Mouse (Mus musculus) gastrocnemius, postnatal 14 days (tissue): ENCODE measurements around the gene Plb1. TPM values are rescaled to one million over a fixed set of nuclear protein-coding genes. Genes with fewer than 3 reads are reported as not detected.

Source experiments
- DNase-seq: peaks from one replicate; pipeline ENCODE4 v3.0.0; 2021; ENCODE audit warnings: mixed read lengths
- intact Hi-C: fragments of 180-260 bp; cut with DNase I; formaldehyde crosslinking; loops from one replicate; pipeline ENCODE4 v1.15.1; 2025; ENCODE audit warnings: low total_unique reads
- total RNA-seq, 2 experiments: library from RNA; stranded (reverse); gene quantifications; 2 replicates each; pipeline ENCODE4 v1.2.3; 2021

Gene Plb1
- total RNA-seq, 2 experiments from 2014 or later, result 3.3 to 4.0 TPM

DNA sequence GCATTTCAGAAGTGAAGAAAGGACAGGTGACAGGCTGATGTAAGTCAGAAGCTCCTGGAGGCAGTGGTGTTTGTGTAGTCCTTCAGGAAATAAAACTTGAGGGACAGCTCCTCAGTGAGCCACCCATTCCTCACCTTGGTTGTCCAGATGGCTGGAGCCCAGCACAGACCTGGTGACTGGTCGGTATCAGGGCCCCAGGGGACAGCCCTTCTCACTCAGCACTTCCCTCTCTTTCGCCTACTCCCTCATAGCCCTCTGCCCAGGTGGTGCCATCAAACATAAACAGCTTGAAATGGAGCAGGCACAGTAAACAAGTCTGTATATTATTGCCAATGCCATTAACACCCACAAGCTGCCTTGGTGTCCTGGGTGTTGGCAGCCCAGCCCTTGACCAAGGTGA lies 8.2 kb downstream of the Plb1 start:
- DNase-seq, result no peak
- intact Hi-C loops, result no loop called here

DNA sequence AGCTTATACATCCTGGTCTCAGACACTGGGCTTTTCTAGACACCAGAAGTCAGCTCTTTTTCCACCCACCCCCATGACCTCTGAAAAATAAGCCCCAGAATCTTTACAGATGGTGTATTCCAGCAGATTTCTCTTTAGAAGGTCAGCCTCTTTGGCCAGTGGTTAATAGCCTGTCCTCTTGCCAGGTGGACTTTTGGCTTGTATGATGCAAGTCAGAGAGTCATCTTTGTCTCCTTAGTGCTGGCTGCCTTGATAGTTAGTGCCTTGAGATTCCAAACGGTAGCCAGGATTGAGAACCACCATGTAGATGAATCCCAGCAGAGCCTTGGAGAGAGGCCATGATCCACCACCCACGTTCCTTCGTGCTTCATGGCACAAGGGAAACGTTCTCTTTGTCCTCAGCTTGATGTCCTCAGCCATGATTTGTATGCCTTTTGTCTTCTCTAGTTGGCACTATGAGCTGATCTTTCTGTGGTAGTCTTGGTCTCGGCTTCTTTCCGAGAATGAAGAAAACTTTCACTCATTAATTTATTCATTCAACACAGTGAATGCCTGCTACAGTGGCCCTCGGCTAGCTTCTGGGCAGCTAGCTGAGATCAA lies 10.9 kb downstream of the Plb1 start:
- intact Hi-C loops, result no loop called here
- no peak for DNase-seq

GRCm38 (mm10) chr5:32245385-32245784 lies 12.9 kb downstream of the Plb1 start:
- DNase-seq, result no peak
- intact Hi-C loops, result no loop called here

DNA sequence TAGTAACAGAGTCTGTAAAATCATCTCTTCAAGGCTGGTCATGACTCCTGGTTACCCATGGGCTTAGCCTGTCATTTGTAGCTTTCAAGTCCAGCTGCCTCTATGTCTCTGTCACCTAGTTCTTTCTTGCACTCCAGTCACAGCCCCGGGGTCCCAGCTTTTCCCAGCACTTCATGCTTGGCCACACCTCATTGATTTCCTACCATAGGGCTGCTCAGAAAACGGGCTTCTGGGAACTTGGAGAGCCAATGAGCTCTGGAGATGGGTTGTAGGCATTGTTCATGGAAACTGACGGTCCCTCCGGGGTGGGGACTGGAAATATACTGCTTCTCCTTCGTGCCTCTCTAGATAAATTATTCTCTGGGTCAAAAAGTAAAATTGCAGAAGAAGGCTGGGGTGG lies 28.2 kb downstream of the Plb1 start:
- intact Hi-C loops, result no loop called here
- DNase-seq, result no peak

- intact Hi-C loops, result no loop called here
- no peak for DNase-seq
Measured at GRCm38 (mm10) chr5:32261251-32261650, 28.7 kb downstream of the Plb1 start.

DNA sequence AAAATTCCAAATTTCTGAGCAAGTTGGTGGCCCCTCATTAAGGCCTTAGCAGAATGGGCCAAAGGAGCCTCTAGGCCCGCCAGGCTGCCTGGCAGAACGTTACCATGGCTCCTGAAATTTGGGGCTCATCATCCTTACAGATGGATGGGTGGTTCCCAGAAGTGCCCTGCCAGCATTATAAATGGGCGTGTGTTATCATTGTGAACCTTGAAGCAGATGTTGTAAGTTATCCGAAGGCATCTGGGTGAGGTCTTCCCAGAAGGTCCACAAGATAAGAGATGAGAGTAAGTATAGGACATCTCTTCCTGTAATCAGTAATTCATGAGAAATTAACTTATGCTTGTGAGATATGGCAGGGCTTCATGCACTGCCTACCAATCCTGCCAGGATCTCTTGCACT lies 30.0 kb downstream of the Plb1 start:
- no peak for DNase-seq
- intact Hi-C loops, result no loop called here

- DNase-seq, result peak; percentile 18
- intact Hi-C loops, result no loop called here
Measured at GRCm38 (mm10) chr5:32272502-32272901, 40.0 kb downstream of the Plb1 start.

- intact Hi-C loops, result no loop called here
- no peak for DNase-seq
Measured at GRCm38 (mm10) chr5:32278000-32278694, 45.6 kb downstream of the Plb1 start.

DNA sequence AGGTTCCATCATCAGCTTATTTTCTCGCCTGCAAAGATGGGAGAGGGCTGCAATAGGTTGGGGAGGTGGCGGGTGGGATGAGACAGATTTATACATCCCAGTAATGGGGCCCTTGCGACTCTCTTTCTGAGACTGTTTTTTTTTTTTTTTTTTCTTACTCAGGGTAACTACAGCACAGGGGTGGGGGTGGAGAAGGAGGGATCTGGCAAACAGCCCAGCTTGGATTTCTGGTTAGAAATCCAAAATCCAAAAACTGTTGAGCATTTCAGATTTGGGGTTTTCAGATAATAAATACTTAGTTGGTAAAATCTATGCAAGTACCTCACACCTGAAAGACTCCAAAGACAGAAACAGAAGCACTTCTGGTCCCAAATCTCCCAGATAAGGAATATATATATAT lies 47.6 kb downstream of the Plb1 start:
- intact Hi-C loops, result no loop called here
- no peak for DNase-seq

GRCm38 (mm10) chr5:32282345-32282744 lies 49.8 kb downstream of the Plb1 start:
- intact Hi-C loops, result no loop called here

DNA sequence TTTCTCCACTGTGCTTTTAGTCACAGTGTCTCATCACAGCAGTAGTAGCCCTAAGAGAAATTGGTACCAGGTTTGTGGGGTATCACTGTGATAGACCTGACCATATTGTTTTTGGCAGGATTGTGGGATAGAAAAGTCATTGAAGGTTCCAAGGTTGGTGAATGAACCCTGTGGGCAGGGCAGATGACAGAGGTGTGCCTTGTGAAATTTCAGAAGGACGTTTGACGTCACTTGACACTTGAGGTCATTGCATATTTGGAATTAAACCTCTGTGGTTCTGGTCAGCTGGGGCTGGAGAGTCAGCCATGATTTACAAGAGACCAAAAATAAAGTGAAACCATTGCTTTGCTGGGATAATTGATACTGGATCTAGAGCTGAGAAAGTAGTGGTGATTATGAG lies 50.9 kb downstream of the Plb1 start:
- intact Hi-C loops, result no loop called here

More at GRCm38 (mm10) chr5:32282345-32282744, 49.8 kb downstream of the Plb1 start:
- no peak for DNase-seq

GRCm38 (mm10) chr5:32286315-32286714 lies 53.8 kb downstream of the Plb1 start:
- no peak for DNase-seq
- intact Hi-C loops, result no loop called here

More for the DNA sequence above, 50.9 kb downstream of the Plb1 start:
- DNase-seq, result no peak

GRCm38 (mm10) chr5:32288021-32288420 lies 55.5 kb downstream of the Plb1 start:
- no peak for DNase-seq
- intact Hi-C loops, result no loop called here

- no peak for DNase-seq
- intact Hi-C loops, result no loop called here
Measured at GRCm38 (mm10) chr5:32291316-32291715, 58.8 kb downstream of the Plb1 start.

DNA sequence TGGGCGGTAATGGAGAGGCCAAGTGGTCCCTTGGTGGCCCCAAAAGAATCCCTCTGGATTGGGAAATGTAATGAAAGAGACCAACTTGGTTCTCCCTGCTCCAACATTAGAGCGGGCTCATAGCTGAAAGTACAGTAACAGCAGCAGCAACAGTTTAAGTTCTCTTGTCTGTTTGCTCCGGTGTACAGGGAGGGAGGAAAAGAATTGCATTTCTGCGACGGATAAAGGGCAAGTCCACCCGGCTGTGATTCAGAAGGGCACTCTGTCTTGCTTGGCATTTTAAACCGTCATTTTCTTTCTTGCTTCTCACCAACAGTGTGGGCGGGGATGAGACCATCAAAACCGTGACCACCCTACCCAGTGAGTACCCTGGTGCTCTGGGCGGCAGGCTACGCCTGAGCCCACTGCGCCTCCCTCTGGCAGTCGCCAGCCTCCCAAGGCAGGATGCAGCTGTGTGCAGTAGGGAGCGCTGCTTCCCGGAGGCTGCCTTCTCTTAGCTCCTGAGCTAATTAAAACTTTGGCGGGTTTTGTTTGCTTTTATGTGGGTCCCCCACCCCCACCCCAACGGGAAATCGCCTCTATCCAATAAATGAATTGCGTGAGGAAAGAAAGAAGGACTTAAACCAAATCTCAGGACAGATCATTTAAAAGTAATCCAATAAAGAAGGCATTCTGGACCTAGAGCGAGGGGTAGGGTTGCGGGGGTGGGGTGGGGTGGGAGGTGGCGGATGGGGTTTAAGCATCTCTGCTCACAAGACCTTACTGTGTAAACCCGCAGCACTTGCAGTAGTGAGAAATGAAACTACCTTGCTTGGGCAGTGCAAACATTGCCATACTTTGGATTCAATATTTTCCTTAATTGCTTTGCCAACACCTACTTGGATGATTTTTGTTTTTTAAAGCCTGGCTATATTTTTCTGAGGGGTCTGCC lies 70.7 kb downstream of the Plb1 start:
- intact Hi-C loops, result no loop called here
- DNase-seq, result peak; percentile 53

- intact Hi-C loops, result no loop called here
- DNase-seq, result no peak
Measured at GRCm38 (mm10) chr5:32307106-32307505, 74.6 kb downstream of the Plb1 start.

DNA sequence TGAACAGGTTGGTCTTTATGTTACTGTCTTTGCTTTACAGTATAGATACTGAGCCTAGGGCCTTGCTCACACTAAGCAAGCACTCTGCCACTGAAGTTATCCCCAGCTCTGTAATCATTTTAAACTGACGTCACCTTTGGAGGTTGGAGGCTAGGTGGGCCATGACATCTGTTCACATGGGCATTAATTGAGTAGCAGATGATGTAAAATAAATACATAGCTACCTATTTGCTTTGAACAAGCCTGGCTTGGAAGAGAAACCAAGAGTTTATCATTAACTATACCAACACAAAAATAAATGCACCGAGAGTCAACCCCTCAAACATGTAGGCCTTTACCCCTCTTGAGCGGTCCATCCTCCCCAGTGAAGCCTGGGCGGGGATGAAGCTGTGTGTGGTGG lies 76.1 kb downstream of the Plb1 start:
- intact Hi-C loops, result no loop called here
- no peak for DNase-seq

- intact Hi-C loops, result no loop called here
- no peak for DNase-seq
Measured at GRCm38 (mm10) chr5:32309714-32310113, 77.2 kb downstream of the Plb1 start.

DNA sequence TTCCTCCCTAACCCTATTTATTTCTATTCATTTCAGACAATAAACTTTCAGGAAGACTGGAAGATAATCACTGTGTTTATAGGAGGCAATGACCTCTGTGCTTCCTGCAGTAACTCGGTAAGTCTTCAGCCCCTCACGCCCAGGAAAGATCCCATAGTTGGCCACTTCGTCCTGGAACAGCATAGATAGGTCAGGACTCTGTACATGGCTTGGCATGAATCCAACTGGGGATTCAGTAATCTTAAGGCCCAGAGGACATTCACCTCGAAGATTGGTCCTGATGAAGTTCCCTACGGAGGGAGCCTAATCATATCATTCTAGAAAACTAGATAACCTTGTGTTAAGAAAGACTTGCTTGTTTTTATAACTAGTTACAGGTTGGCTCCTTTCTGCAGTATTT lies 78.3 kb downstream of the Plb1 start:
- intact Hi-C loops, result no loop called here
- no peak for DNase-seq

DNA sequence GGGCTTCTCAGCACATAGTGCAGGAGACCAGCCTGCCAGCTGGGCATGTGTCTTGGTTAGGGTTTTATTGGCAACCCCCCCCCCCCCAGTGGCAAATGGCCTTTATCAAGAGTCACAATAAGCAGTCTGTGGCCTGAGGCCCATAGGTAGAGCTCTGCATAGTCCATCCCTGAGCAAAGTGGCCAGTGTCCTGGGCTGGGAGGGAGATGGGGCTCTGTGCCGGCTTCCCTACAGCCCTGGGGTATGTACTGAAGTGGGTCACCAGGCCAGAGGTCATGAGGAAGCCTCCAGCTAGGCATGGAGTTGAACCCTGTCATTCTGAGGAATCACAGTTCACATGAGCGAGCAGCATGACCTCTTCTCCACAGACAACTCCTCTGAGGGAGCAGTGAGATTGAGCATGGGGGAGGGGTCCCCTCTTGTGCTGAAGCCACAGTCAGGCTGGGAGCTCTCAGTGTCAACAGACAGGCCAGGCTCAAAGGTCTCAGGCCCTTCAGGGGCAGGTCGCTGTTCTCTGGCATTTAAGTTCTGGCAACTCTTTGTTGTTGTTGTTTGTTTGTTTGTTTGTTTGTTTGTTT lies 79.2 kb downstream of the Plb1 start:
- intact Hi-C loops, result no loop called here
- DNase-seq, result no peak
